In the genomic region with DNA sequence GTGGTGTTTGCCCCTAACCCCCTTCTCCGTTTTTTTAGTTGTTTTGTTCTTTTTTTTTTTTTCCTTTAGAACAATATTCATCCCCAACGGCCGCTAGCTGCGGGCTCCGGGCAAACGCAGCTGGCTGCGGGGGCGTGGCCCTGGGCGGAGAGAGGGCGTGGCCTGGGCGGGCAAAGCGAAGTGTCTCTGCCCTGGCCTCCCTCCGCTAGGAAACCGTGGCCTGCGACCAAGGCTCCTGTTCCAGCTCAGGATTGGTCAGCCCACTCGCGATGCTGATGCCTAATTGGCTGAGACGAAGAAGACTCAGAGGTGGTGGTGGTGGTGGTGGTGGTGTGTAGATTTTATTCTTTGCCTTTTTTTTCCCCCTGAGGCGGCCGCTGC, we compare ENCODE assay signal across 8 mouse cellular contexts. TPM values are rescaled to one million over a fixed set of nuclear protein-coding genes. Genes with fewer than 3 reads are reported as not detected.
DNase-seq lines count a peak whose midpoint lies in the region; ATAC-seq lines count a peak whose summit lies in the region.

A gene (minus strand): TSS at position 141 of the 381 bp plus-strand sequence.

- peak; percentile 88 for DNase-seq in CD4-positive helper T cell, adult 2 months (ENCODE audit: low read depth, low spot score)
- DNase-seq in brain, embryonic 18.5 days (ENCODE audit: low read depth, low spot score) = peak; percentile 76
- peak; percentile 97 for DNase-seq in kidney, postnatal 10 days
- DNase-seq in natural killer cell, adult 2 months (ENCODE audit: low spot score in 2 of 2) = peak; percentile 80 to 87

- H3K4me1 ChIP-seq in heart, embryonic 13.5 days = peaks cover 42% of the 10 kb centered on the region
- H3K4me1 ChIP-seq in liver, embryonic 12.5 days = peaks cover 14% of the 10 kb centered on the region
- peaks cover 30% of the 10 kb centered on the region for H3K4me1 ChIP-seq in stomach, embryonic 16.5 days (ENCODE audit: control insufficient read depth, insufficient read depth, low read length)

- peak within 1 kb of the TSS; percentile 70 for H3K9ac ChIP-seq in heart, embryonic 13.5 days
- peak within 1 kb of the TSS; percentile 32; the same call in 1 of the 2 replicates for H3K9ac ChIP-seq in liver, embryonic 12.5 days
- peak within 1 kb of the TSS; percentile 64 for H3K9ac ChIP-seq in stomach, embryonic 16.5 days (ENCODE audit: low read length)

- under 1% methylated on average over 20 of the region's 20 CpGs for WGBS in heart, embryonic 13.5 days
- WGBS in liver, embryonic 12.5 days (ENCODE audit: insufficient replicate concordance) = 0% methylated on average over 20 of the region's 20 CpGs
- 0% methylated on average over 20 of the region's 20 CpGs for WGBS in stomach, embryonic 16.5 days

- H3K36me3 ChIP-seq in heart, embryonic 13.5 days = no peaks in the 10 kb centered on the region
- no peaks in the 10 kb centered on the region for H3K36me3 ChIP-seq in liver, embryonic 12.5 days
- H3K36me3 ChIP-seq in stomach, embryonic 16.5 days (ENCODE audit: control insufficient read depth, insufficient read depth, low read length) = no peaks in the 10 kb centered on the region

- ATAC-seq in erythroid progenitor cell, adult 5-6 weeks (replicated peaks; ENCODE audit: low FRiP score, poor library complexity, severe bottlenecking) = peak; percentile 81
- ATAC-seq in heart, embryonic 13.5 days (ENCODE audit: extremely low read depth, insufficient number of reproducible peaks, low FRiP score, low TSS enrichment) = peak; percentile 80
- peak; percentile 85 for ATAC-seq in liver, embryonic 12.5 days
- peak; percentile 94 for ATAC-seq in stomach, embryonic 16.5 days (ENCODE audit: insufficient read depth, low FRiP score)

- H3K4me2 ChIP-seq in heart, embryonic 13.5 days = peak within 1 kb of the TSS; percentile 86
- H3K4me2 ChIP-seq in liver, embryonic 12.5 days = peak within 1 kb of the TSS; percentile 76
- peak within 1 kb of the TSS; percentile 91 for H3K4me2 ChIP-seq in stomach, embryonic 16.5 days (ENCODE audit: low read depth, low read length)

- no peaks in the 10 kb centered on the region for H3K9me3 ChIP-seq in heart, embryonic 13.5 days
- no peaks in the 10 kb centered on the region for H3K9me3 ChIP-seq in liver, embryonic 12.5 days (replicated peaks)
- no peaks in the 10 kb centered on the region for H3K9me3 ChIP-seq in stomach, embryonic 16.5 days (replicated peaks; ENCODE audit: control insufficient read depth, low read length)

- H3K4me3 ChIP-seq in heart, embryonic 13.5 days = peak within 1 kb of the TSS; percentile 48
- H3K4me3 ChIP-seq in liver, embryonic 12.5 days = peak within 1 kb of the TSS; percentile 49
- H3K4me3 ChIP-seq in stomach, embryonic 16.5 days (replicated peaks; ENCODE audit: low read length) = peak within 1 kb of the TSS; percentile 46

- H3K27me3 ChIP-seq in heart, embryonic 13.5 days (replicated peaks) = peaks cover 60% of the 10 kb centered on the region
- peaks cover 88% of the 10 kb centered on the region for H3K27me3 ChIP-seq in liver, embryonic 12.5 days (replicated peaks)
- H3K27me3 ChIP-seq in stomach, embryonic 16.5 days (ENCODE audit: control insufficient read depth, insufficient read depth, low read length) = peaks cover 7% of the 10 kb centered on the region

- peak within 1 kb of the TSS; percentile 51; the same call in 1 of the 2 replicates for H3K27ac ChIP-seq in heart, embryonic 13.5 days (replicated peaks)
- H3K27ac ChIP-seq in liver, embryonic 12.5 days = no peak within 1 kb of the TSS
- H3K27ac ChIP-seq in stomach, embryonic 16.5 days (ENCODE audit: low read length) = no peak within 1 kb of the TSS

RNA-seq across cellular contexts. Expression of the gene that starts here (rescaled TPM):
- total RNA-seq in erythroid progenitor cell, adult 5-6 weeks (2015; ENCODE audit: low replicate concordance) = 35.0 and 36.0 TPM in 2 replicates
- 51.7 and 55.5 TPM in 2 replicates for total RNA-seq in erythroid progenitor cell, adult 5-6 weeks (2017; ENCODE audit: low replicate concordance)
- polyA plus RNA-seq in heart, embryonic 13.5 days (2015; fragmentation: Nextera tagmentation; extraction: Ambion mirVana) = 4.6 and 4.8 TPM in 2 replicates
- polyA plus RNA-seq in liver, embryonic 12.5 days (2016; fragmentation: Nextera tagmentation; extraction: Ambion mirVana) = 3.9 and 4.0 TPM in 2 replicates
- polyA plus RNA-seq in stomach, embryonic 16.5 days (2015; fragmentation: Nextera tagmentation; extraction: Ambion mirVana) = 7.1 and 8.0 TPM in 2 replicates
